Mouse (Mus musculus): ENCODE measurements around the gene Igf1. TPM values are rescaled to one million over a fixed set of nuclear protein-coding genes. Genes with fewer than 3 reads are reported as not detected.

Igf1 gene
- total and polyA plus RNA-seq, 2 experiments from 2014 or later: 11.5 to 13.1 TPM

GRCm38 (mm10) chr10:87821906-87822305, 36.2 kb upstream of the Igf1 start:
- 82% methylated on average over 10 of the region's 10 CpGs for WGBS
- no peaks in the 10 kb centered on the region for H3K36me3 ChIP-seq (ENCODE audit: insufficient read depth, low read length)
- no peak for TF ChIP-seq CTCF (IDR thresholded peaks at IDR 0.05)

DNA sequence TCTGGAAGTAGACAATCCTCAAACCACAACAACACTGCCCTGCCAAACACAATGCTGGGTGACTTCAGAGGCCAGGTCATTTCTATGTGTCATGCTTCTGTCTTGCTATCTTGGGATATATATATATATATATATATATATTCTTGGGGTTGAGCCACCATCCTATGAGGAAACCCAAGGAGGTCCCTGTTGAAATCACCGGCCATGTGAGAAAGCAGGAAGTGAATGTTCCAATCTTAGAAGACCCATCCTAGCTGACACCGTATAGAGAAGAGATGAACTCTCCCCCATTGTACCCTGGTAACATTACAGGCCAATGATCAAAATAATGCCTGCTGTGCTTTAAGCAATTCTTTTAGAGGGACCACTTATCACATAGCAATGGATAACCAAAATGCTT, 28.1 kb upstream of the Igf1 start:
- no peak overlapping the region for H3K4me3 ChIP-seq (ENCODE audit: low read depth, low read length)
- WGBS: 93% methylated on average over 2 of the region's 2 CpGs
- TF ChIP-seq CTCF (IDR thresholded peaks at IDR 0.05): no peak

More at GRCm38 (mm10) chr10:87821906-87822305, 36.2 kb upstream of the Igf1 start:
- no peak overlapping the region for H3K9ac ChIP-seq (replicated peaks; ENCODE audit: low read length, poor library complexity, severe bottlenecking)
- DNase-seq (ENCODE audit: low spot score) (no peak), ATAC-seq (ENCODE audit: low FRiP score) (no peak)
- no peaks in the 10 kb centered on the region for H3K4me1 ChIP-seq (ENCODE audit: insufficient read depth, low read length)
- H3K4me3 ChIP-seq (ENCODE audit: low read depth, low read length): no peak overlapping the region
- no peak overlapping the region for H3K27ac ChIP-seq (ENCODE audit: low read depth, low read length)
- H3K9me3 ChIP-seq (ENCODE audit: low read length): no peaks in the 10 kb centered on the region
- no peaks in the 10 kb centered on the region for H3K27me3 ChIP-seq (ENCODE audit: insufficient read depth, low read length)
- no peak overlapping the region for H3K4me2 ChIP-seq (ENCODE audit: low read depth, low read length, poor library complexity, severe bottlenecking)

GRCm38 (mm10) chr10:87830639-87831038, 27.4 kb upstream of the Igf1 start:
- TF ChIP-seq CTCF (IDR thresholded peaks at IDR 0.05): no peak
- Histone ChIP-seq H3K9me3 (ENCODE audit: low read length) (no peaks in the 10 kb centered on the region), H3K4me2 (ENCODE audit: low read depth, low read length, poor library complexity, severe bottlenecking) (no peak overlapping the region), H3K4me1 (ENCODE audit: insufficient read depth, low read length) (no peaks in the 10 kb centered on the region), H3K27ac (ENCODE audit: low read depth, low read length) (no peak overlapping the region), H3K27me3 (ENCODE audit: insufficient read depth, low read length) (no peaks in the 10 kb centered on the region), H3K36me3 (ENCODE audit: insufficient read depth, low read length) (no peaks in the 10 kb centered on the region), H3K4me3 (ENCODE audit: low read depth, low read length) (no peak overlapping the region), H3K9ac (replicated peaks; ENCODE audit: low read length, poor library complexity, severe bottlenecking) (no peak overlapping the region)
- 93% methylated on average over 2 of the region's 2 CpGs for WGBS
- DNase-seq (ENCODE audit: low spot score): no peak
- ATAC-seq (ENCODE audit: low FRiP score): no peak

More for the DNA sequence above, 28.1 kb upstream of the Igf1 start:
- Histone ChIP-seq H3K27ac (ENCODE audit: low read depth, low read length) (no peak overlapping the region), H3K36me3 (ENCODE audit: insufficient read depth, low read length) (no peaks in the 10 kb centered on the region), H3K9ac (replicated peaks; ENCODE audit: low read length, poor library complexity, severe bottlenecking) (no peak overlapping the region), H3K27me3 (ENCODE audit: insufficient read depth, low read length) (no peaks in the 10 kb centered on the region), H3K4me1 (ENCODE audit: insufficient read depth, low read length) (no peaks in the 10 kb centered on the region), H3K9me3 (ENCODE audit: low read length) (no peaks in the 10 kb centered on the region), H3K4me2 (ENCODE audit: low read depth, low read length, poor library complexity, severe bottlenecking) (no peak overlapping the region)
- ATAC-seq (ENCODE audit: low FRiP score) (no peak), DNase-seq (ENCODE audit: low spot score) (no peak)

GRCm38 (mm10) chr10:87832101-87832500, 26.0 kb upstream of the Igf1 start:
- TF ChIP-seq CTCF (IDR thresholded peaks at IDR 0.05): no peak
- no peak overlapping the region for H3K4me3 ChIP-seq (ENCODE audit: low read depth, low read length)
- H3K36me3 ChIP-seq (ENCODE audit: insufficient read depth, low read length): no peaks in the 10 kb centered on the region
- ATAC-seq (ENCODE audit: low FRiP score) (no peak), DNase-seq (ENCODE audit: low spot score) (no peak)
- H3K9me3 ChIP-seq (ENCODE audit: low read length): no peaks in the 10 kb centered on the region
- H3K27ac ChIP-seq (ENCODE audit: low read depth, low read length): no peak overlapping the region
- no peaks in the 10 kb centered on the region for H3K4me1 ChIP-seq (ENCODE audit: insufficient read depth, low read length)
- H3K4me2 ChIP-seq (ENCODE audit: low read depth, low read length, poor library complexity, severe bottlenecking): no peak overlapping the region
- H3K27me3 ChIP-seq (ENCODE audit: insufficient read depth, low read length): no peaks in the 10 kb centered on the region
- 89% methylated on average over 1 of the region's 1 CpGs for whole genome bisulfite sequencing
- no peak overlapping the region for H3K9ac ChIP-seq (replicated peaks; ENCODE audit: low read length, poor library complexity, severe bottlenecking)

DNA sequence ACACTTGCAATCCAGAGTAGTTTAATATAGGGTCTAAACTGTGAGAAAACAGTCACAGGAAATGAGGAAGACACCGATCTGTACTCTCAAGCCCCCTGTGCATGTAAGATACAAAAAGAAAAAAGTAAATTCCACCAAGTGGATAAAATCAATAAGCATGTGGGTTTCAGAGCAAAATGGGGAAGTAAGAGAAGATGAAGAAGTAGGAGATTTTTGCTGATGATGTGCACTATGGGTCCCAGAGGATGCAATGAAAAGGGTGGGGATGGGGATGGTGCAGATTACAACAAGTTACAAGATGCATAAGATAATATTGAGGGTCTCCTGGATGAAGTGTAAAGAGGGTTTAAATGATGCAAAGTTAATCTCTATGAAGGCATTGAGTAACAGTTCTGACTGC, 18.6 kb upstream of the Igf1 start:
- Histone ChIP-seq H3K9ac (replicated peaks; ENCODE audit: low read length, poor library complexity, severe bottlenecking) (no peak overlapping the region), H3K9me3 (ENCODE audit: low read length) (no peaks in the 10 kb centered on the region), H3K27me3 (ENCODE audit: insufficient read depth, low read length) (no peaks in the 10 kb centered on the region), H3K27ac (ENCODE audit: low read depth, low read length) (no peak overlapping the region), H3K36me3 (ENCODE audit: insufficient read depth, low read length) (no peaks in the 10 kb centered on the region), H3K4me3 (ENCODE audit: low read depth, low read length) (no peak overlapping the region), H3K4me2 (ENCODE audit: low read depth, low read length, poor library complexity, severe bottlenecking) (no peak overlapping the region), H3K4me1 (ENCODE audit: insufficient read depth, low read length) (no peaks in the 10 kb centered on the region)
- no peak for DNase-seq (ENCODE audit: low spot score)
- TF ChIP-seq CTCF (IDR thresholded peaks at IDR 0.05): no peak
- ATAC-seq (ENCODE audit: low FRiP score): no peak
- WGBS: 93% methylated on average over 1 of the region's 1 CpGs

DNA sequence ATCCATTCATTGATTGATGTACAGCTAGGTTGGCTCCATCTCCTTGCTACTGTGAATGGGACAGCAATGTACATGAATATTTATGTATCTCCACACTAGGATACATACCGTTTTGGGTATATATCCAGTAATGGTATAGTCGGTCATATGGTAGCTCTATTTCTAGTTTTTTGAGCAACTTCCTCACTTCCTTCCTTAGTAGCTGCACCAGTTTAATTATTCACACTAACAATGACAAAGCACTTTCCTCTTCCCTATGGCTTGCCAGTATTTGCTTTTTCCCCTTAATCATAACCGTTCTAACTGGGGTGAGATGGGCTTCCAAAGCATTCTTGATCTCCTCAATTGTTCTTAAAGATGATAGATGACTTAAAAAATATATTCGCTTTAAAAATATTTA, 15.6 kb upstream of the Igf1 start:
- H3K27me3 ChIP-seq (ENCODE audit: insufficient read depth, low read length): no peaks in the 10 kb centered on the region
- H3K4me2 ChIP-seq (ENCODE audit: low read depth, low read length, poor library complexity, severe bottlenecking): no peak overlapping the region
- no peaks in the 10 kb centered on the region for H3K36me3 ChIP-seq (ENCODE audit: insufficient read depth, low read length)
- no peak for ATAC-seq (ENCODE audit: low FRiP score)
- no peak overlapping the region for H3K4me3 ChIP-seq (ENCODE audit: low read depth, low read length)
- H3K9me3 ChIP-seq (ENCODE audit: low read length): no peaks in the 10 kb centered on the region
- H3K27ac ChIP-seq (ENCODE audit: low read depth, low read length): no peak overlapping the region
- 86% methylated on average over 4 of the region's 4 CpGs for WGBS
- TF ChIP-seq CTCF (IDR thresholded peaks at IDR 0.05): no peak
- no peak for DNase-seq (ENCODE audit: low spot score)
- no peak overlapping the region for H3K9ac ChIP-seq (replicated peaks; ENCODE audit: low read length, poor library complexity, severe bottlenecking)
- no peaks in the 10 kb centered on the region for H3K4me1 ChIP-seq (ENCODE audit: insufficient read depth, low read length)
